Mouse (Mus musculus) lung, embryonic 15.5 days (tissue): ENCODE data around the gene Dcps. TPM values are rescaled to one million over a fixed set of nuclear protein-coding genes. Genes with fewer than 3 reads are reported as not detected.

Experiments used
- ATAC-seq: fragments of 200-750 bp; cut with Nextera tagmentation; 2 replicates; pipeline ENCODE4 v1.8.0; 2017; ENCODE audit warnings: moderate number of reproducible peaks, borderline replicate concordance; ENCODE audit not compliant: low FRiP score, low TSS enrichment; ENCODE audit errors: extremely low read depth
- H3K27ac ChIP-seq: fragments of 300-500 bp; sonication (generic); 2 replicates; pipeline ENCODE4 v1.5.1; 2015; ENCODE audit warnings: moderate library complexity, mild to moderate bottlenecking, inconsistent platforms
- H3K27me3 ChIP-seq: fragments of 300-500 bp; sonication (generic); 2 replicates; pipeline ENCODE4 v1.6.1; 2015; ENCODE audit warnings: inconsistent platforms
- H3K36me3 ChIP-seq: fragments of 300-500 bp; sonication (generic); 2 replicates; pipeline ENCODE4 v1.6.1; 2015; ENCODE audit warnings: inconsistent platforms
- H3K4me1 ChIP-seq: fragments of 300-500 bp; sonication (generic); 2 replicates; pipeline ENCODE4 v1.6.1; 2015; ENCODE audit warnings: inconsistent platforms
- H3K4me2 ChIP-seq: fragments of 300-500 bp; sonication (generic); 2 replicates; pipeline ENCODE4 v1.6.1; 2015; ENCODE audit warnings: inconsistent platforms, mild to moderate bottlenecking, moderate library complexity
- H3K4me3 ChIP-seq: fragments of 300-500 bp; sonication (generic); 2 replicates; pipeline ENCODE4 v1.5.1; 2015; ENCODE audit warnings: mild to moderate bottlenecking, inconsistent platforms
- H3K9ac ChIP-seq: fragments of 300-500 bp; sonication (generic); 2 replicates; pipeline ENCODE4 v1.6.1; 2015; ENCODE audit warnings: inconsistent platforms
- H3K9me3 ChIP-seq: fragments of 300-500 bp; sonication (generic); 2 replicates; pipeline ENCODE4 v1.6.1; 2016; ENCODE audit warnings: inconsistent platforms
- WGBS: fragments of 180-500 bp; shearing (Covaris S2); methylation state at CpG from one replicate; pipeline ENCODE4 v1.1.7; 2015; 5-methylcytosine and 5-hydroxymethylcytosine counted together
- polyA plus RNA-seq: library from polyadenylated mRNA; unstranded; fragments of >200 nt; fragmentation: Nextera tagmentation; extraction: Ambion mirVana; gene quantifications from 2 replicates; pipeline ENCODE4 v1.2.1, GENCODE M21; 2015

Dcps gene
- polyA plus RNA-seq, 1 experiment from 2014 or later = 92.6 TPM

DNA sequence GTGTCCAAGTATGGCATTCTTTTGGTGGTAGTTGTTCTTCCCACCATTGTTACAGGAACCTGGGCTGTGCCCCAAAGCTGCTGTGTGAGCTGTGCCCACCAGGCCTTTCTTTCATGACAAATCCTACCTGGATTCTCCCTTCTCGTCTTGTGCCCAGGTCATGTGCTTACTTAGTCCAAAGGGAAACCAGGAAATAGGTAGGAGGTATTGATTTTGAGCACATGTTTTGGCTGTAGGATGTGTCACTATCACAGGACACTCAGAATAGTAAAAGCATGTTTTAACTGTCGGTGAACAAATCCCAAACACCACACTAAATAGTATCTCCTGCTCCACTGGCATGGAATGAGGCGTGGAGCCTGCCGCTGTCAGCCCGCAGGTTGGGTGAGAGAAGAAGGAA lies 48.3 kb downstream of the Dcps start:
- H3K4me1 ChIP-seq = peaks cover 27% of the 10 kb centered on the region
- H3K9ac ChIP-seq = no peak overlapping the region
- peaks cover 10% of the 10 kb centered on the region; the same call in 1 of the 2 replicates for H3K36me3 ChIP-seq
- H3K27ac ChIP-seq = peak overlapping the region; percentile 67
- no peak overlapping the region for H3K4me2 ChIP-seq
- no peak overlapping the region for H3K4me3 ChIP-seq
- H3K9me3 ChIP-seq = no peaks in the 10 kb centered on the region
- WGBS = 93% methylated on average over 5 of the region's 5 CpGs
- no peak for ATAC-seq
- no peaks in the 10 kb centered on the region for H3K27me3 ChIP-seq

- H3K9ac ChIP-seq = no peak overlapping the region
- no peaks in the 10 kb centered on the region for H3K27me3 ChIP-seq
- no peak overlapping the region for H3K4me2 ChIP-seq
- H3K27ac ChIP-seq = peak overlapping the region; percentile 67
- no peaks in the 10 kb centered on the region for H3K9me3 ChIP-seq
- 59% methylated on average over 6 of the region's 6 CpGs for WGBS
- H3K36me3 ChIP-seq = peaks cover 10% of the 10 kb centered on the region; the same call in 1 of the 2 replicates
- no peak overlapping the region for H3K4me3 ChIP-seq
- ATAC-seq = no peak
- H3K4me1 ChIP-seq = peaks cover 27% of the 10 kb centered on the region
Measured at GRCm38 (mm10) chr9:35127147-35127546, 48.7 kb downstream of the Dcps start.

DNA sequence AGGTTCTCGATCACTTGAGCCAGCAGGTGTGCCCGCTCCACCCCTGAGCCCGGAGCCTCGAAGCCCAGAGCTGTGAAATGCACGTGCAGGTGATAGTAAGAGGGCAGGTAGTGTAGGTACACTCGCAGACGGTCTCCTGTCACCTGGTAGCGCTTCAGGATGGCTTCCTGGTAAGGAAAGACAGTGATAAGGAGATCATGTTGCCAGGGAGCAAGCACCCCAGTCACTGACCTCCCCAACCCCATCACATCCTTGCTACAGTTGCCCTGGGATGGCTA lies 51.2 kb downstream of the Dcps start:
- Histone ChIP-seq H3K4me3 (no peak overlapping the region), H3K9ac (no peak overlapping the region), H3K4me1 (peaks cover 27% of the 10 kb centered on the region), H3K27ac (0 out of 2 replicates have a peak overlapping the region, but pooled peaks have one; percentile 72), H3K27me3 (no peaks in the 10 kb centered on the region), H3K4me2 (no peak overlapping the region), H3K36me3 (peaks cover 10% of the 10 kb centered on the region; the same call in 1 of the 2 replicates), H3K9me3 (no peaks in the 10 kb centered on the region)
- ATAC-seq = no peak
- 90% methylated on average over 8 of the region's 8 CpGs for WGBS

- 68% methylated on average over 11 of the region's 11 CpGs for WGBS
- Histone ChIP-seq H3K4me2 (no peak overlapping the region), H3K27ac (peak overlapping the region; percentile 72), H3K4me1 (peaks cover 24% of the 10 kb centered on the region), H3K9ac (no peak overlapping the region), H3K36me3 (peaks cover 10% of the 10 kb centered on the region; the same call in 1 of the 2 replicates), H3K9me3 (no peaks in the 10 kb centered on the region), H3K4me3 (no peak overlapping the region), H3K27me3 (no peaks in the 10 kb centered on the region)
- ATAC-seq = no peak
Measured at GRCm38 (mm10) chr9:35123804-35124677, 51.8 kb downstream of the Dcps start.

DNA sequence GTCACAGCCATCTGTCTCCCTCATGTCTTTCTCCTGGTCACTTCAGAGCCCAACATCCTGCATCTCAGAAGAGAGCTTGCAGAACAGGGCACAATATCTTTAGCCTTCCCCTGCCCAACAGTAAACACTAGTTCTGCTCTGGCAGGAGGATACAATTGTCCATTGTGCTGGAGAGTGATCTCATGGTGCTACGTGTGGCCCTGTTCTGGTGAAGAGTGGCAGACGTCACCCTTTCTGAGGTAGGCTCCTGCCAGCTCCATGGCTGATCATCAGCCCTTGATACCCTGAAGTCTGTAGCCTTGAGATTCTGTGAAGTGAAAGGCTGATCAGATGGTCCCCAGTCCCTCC lies 52.4 kb downstream of the Dcps start:
- Histone ChIP-seq H3K9ac (no peak overlapping the region), H3K4me1 (peaks cover 17% of the 10 kb centered on the region), H3K4me2 (no peak overlapping the region), H3K4me3 (no peak overlapping the region), H3K27me3 (no peaks in the 10 kb centered on the region), H3K27ac (peak overlapping the region; percentile 72), H3K36me3 (peaks cover 10% of the 10 kb centered on the region; the same call in 1 of the 2 replicates), H3K9me3 (no peaks in the 10 kb centered on the region)
- ATAC-seq = peak; percentile 62; the same call in 1 of the 2 replicates
- 55% methylated on average over 2 of the region's 2 CpGs for WGBS

DNA sequence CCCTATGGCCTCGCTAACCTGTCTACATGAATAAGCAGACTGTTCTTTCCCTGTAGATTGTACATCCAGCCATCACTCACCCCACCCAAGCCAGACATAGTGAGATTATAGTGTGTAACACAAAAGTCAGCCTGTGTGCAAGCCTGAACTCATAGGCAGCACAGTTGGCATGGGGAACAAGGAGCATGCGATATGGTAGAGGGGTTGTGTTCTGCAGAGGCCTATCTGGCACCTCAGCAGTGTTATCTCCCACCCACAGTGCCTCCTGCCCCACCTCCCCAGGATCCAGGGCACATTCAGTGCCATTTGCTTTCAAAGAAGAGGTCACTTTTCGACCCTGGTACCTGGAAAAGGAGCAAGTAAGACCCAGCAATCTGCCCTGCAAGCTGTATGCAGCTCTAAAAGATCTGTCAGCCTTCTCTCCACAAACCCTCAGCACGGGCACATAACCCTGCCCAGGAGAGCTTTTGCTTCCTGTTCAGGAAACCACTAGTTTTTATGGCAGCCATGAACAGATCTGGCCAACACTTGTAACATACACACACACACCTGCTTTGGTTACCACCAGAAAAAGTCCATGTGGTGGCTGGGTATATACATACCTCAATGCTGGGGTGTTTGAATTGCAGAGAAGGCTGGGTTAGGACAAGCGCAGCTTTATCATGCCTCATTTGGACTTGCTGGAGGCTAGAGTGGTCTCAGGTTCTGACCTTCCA lies 53.2 kb downstream of the Dcps start:
- no peak for ATAC-seq
- Histone ChIP-seq H3K36me3 (peaks cover 10% of the 10 kb centered on the region; the same call in 1 of the 2 replicates), H3K27ac (peak overlapping the region; percentile 72; the same call in 1 of the 2 replicates), H3K9me3 (no peaks in the 10 kb centered on the region), H3K4me2 (no peak overlapping the region), H3K9ac (no peak overlapping the region), H3K4me1 (peaks cover 18% of the 10 kb centered on the region), H3K27me3 (no peaks in the 10 kb centered on the region), H3K4me3 (no peak overlapping the region)
- 74% methylated on average over 5 of the region's 5 CpGs for WGBS

DNA sequence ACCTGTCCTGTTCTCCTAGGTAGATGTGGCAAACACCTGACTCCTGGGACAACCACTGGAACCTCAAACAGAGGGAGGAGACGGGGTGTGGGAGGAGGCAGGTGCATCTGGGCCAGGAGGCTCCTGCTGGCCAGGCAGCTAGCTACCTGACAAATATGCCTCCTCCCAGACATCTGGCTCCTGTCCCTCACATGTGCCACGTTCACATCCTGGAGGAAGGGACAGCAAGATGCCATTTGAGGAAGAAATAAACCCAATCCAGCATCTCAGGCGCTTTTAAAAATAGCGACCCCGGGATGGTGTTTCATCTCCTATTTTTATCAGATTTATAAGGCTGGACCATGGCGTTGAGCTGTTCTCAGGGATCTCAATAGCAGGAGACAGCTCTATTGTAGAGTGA lies 56.7 kb downstream of the Dcps start, which contains the start of gene St3gal4:
TSS of gene St3gal4 (minus strand) at position 101 of the 400 bp plus-strand sequence.
- Histone ChIP-seq H3K36me3 (no peaks in the 10 kb centered on the region), H3K4me3 (no peak within 1 kb of the TSS), H3K9me3 (no peaks in the 10 kb centered on the region), H3K4me1 (peaks cover 30% of the 10 kb centered on the region), H3K4me2 (peak within 1 kb of the TSS; percentile 83; the same call in 1 of the 2 replicates), H3K27me3 (no peaks in the 10 kb centered on the region), H3K9ac (no peak within 1 kb of the TSS), H3K27ac (peak within 1 kb of the TSS; percentile 93)
- no peak for ATAC-seq
- WGBS = 78% methylated on average over 6 of the region's 6 CpGs

DNA sequence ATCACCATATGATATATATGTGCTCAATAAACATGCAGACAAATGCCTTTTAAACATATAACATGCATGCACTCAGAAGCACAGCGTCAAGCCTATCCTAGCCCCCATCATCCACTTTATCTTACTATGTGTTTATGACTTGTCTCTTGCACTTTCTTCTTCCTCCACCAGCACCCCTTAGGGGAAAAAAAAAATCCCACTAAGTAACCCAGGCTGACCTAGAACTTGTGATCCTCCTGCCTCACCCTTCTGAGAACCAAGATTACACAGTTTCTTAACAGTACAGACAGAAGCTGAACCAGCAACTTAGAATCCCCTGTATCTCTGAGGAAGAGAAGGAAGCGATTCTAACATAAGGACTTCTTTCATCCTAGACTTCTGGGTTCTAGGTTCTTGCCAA lies 57.3 kb downstream of the Dcps start:
- ATAC-seq = no peak
- Histone ChIP-seq H3K27ac (no peak overlapping the region; the same call in 1 of the 2 replicates), H3K4me2 (no peak overlapping the region), H3K27me3 (no peaks in the 10 kb centered on the region), H3K9me3 (no peaks in the 10 kb centered on the region), H3K36me3 (no peaks in the 10 kb centered on the region), H3K4me3 (no peak overlapping the region), H3K9ac (no peak overlapping the region), H3K4me1 (peaks cover 32% of the 10 kb centered on the region)
- WGBS = 93% methylated on average over 2 of the region's 2 CpGs

DNA sequence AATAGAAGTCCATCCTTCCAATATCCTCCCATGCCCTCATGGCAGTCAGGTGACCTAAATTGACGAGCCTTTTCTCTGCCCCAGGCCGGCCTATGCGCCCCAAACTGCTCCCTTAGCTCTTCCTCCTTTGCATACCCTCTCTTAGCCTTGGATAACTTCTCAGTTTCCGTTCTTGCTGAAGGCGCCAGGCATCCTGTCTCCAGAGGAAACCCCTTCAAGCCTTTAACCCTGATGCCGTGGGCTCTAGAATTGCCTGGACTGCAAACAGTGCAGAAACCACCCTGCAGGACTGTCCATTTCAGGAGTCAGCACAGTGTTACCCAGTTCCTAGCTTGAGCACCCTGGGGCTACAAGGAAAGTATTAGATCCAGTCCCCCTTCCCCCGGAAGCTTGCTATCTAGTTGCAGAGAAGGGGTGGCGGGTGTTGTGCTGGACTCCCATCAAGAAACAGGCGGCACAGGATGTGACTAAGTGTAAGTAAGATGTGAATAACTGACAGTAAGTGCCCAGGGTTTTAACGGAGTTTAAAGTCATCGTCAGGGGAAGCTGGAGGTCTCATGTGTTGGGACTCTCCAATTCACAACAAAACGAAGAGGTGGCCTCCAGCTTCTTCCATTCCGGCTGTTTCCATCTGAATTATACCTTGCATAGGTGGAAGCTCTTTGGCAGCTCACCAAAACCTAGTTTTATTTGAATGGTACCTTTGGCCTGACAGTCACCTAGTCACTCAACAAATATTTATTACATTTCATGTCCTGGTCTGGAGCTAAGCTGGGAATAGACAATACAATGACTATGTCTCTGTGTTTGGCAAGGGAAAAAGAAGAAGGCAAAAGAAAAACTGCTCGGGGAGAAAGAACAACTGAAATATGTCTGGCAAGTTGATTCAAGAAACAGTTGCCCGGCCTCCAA lies 58.2 kb downstream of the Dcps start:
- H3K36me3 ChIP-seq = no peaks in the 10 kb centered on the region
- peak overlapping the region; percentile 93 for H3K27ac ChIP-seq
- 19% methylated on average over 15 of the region's 15 CpGs for WGBS
- no peaks in the 10 kb centered on the region for H3K27me3 ChIP-seq
- H3K4me1 ChIP-seq = peaks cover 29% of the 10 kb centered on the region
- H3K9ac ChIP-seq = peak overlapping the region; percentile 59
- peak overlapping the region; percentile 83 for H3K4me2 ChIP-seq
- peak; percentile 25 for ATAC-seq
- H3K9me3 ChIP-seq = no peaks in the 10 kb centered on the region
- peak overlapping the region; percentile 74 for H3K4me3 ChIP-seq

GRCm38 (mm10) chr9:35116391-35117381 lies 59.2 kb downstream of the Dcps start:
- Histone ChIP-seq H3K27me3 (no peaks in the 10 kb centered on the region), H3K27ac (peak overlapping the region; percentile 93), H3K9ac (peak overlapping the region; percentile 86), H3K36me3 (no peaks in the 10 kb centered on the region), H3K4me2 (peak overlapping the region; percentile 83), H3K4me3 (peak overlapping the region; percentile 74), H3K4me1 (peaks cover 37% of the 10 kb centered on the region), H3K9me3 (no peaks in the 10 kb centered on the region)
- peak; percentile 89 for ATAC-seq
- WGBS = 1% methylated on average over 73 of the region's 84 CpGs
